Mouse (Mus musculus): ENCODE data around the gene Bcl11b.

- TF ChIP-seq POLR2A (IDR thresholded peaks at IDR 0.05; ENCODE audit: extremely low read depth, insufficient read depth, low read length) (no peak), CTCF (IDR thresholded peaks at IDR 0.05; ENCODE audit: extremely low read depth, insufficient read depth, low read length) (no peak)
Observed at GRCm38 (mm10) chr12:107916008-107916407, 87.4 kb downstream of the Bcl11b start.
